Mouse (Mus musculus): ENCODE measurements at regions not wholly inside any gene's neighbourhood (a gene's known extent, or its start where the extent isn't known, plus 50 kb on each side); places are given as distances from the start of the nearest gene placed in this dataset.

GRCm38 (mm10) chr1:88877441-88877840, 175.4 kb upstream of the Arl4c start:
- Histone ChIP-seq H3K4me3 (ENCODE audit: insufficient read depth, low read depth, low read length) (no peak overlapping the region), H3K4me1 (ENCODE audit: control insufficient read depth, insufficient read depth, low read length) (peaks cover 9% of the 10 kb centered on the region), H3K27me3 (replicated peaks; ENCODE audit: control insufficient read depth, insufficient read depth, low read length) (no peaks in the 10 kb centered on the region), H3K36me3 (ENCODE audit: control insufficient read depth, insufficient read depth, low read length) (no peaks in the 10 kb centered on the region), H3K27ac (ENCODE audit: insufficient read depth, low read depth, low read length) (no peak overlapping the region)
- 87% methylated on average over 11 of the region's 11 CpGs for WGBS
- no peak for DNase-seq
- no peak for TF ChIP-seq CTCF (conservative IDR thresholded peaks at IDR 0.05; ENCODE audit: insufficient read depth, insufficient read length, low read depth, low read length)
- TF ChIP-seq POLR2A (IDR thresholded peaks at IDR 0.05; ENCODE audit: low read depth, low read length), result no peak

- Histone ChIP-seq H3K27me3 (replicated peaks; ENCODE audit: control insufficient read depth, insufficient read depth, low read length) (no peaks in the 10 kb centered on the region), H3K27ac (ENCODE audit: insufficient read depth, low read depth, low read length) (no peak overlapping the region), H3K4me1 (ENCODE audit: control insufficient read depth, insufficient read depth, low read length) (peaks cover 9% of the 10 kb centered on the region), H3K36me3 (ENCODE audit: control insufficient read depth, insufficient read depth, low read length) (no peaks in the 10 kb centered on the region), H3K4me3 (ENCODE audit: insufficient read depth, low read depth, low read length) (no peak overlapping the region)
- WGBS, result 70% methylated on average over 10 of the region's 10 CpGs
- TF ChIP-seq CTCF (conservative IDR thresholded peaks at IDR 0.05; ENCODE audit: insufficient read depth, insufficient read length, low read depth, low read length) (no peak), POLR2A (IDR thresholded peaks at IDR 0.05; ENCODE audit: low read depth, low read length) (no peak)
- no peak for DNase-seq
Observed at GRCm38 (mm10) chr1:88878831-88879230, 176.8 kb upstream of the Arl4c start.

- Histone ChIP-seq H3K27me3 (replicated peaks; ENCODE audit: control insufficient read depth, insufficient read depth, low read length) (no peaks in the 10 kb centered on the region), H3K36me3 (ENCODE audit: control insufficient read depth, insufficient read depth, low read length) (no peaks in the 10 kb centered on the region), H3K4me1 (ENCODE audit: control insufficient read depth, insufficient read depth, low read length) (peaks cover 9% of the 10 kb centered on the region), H3K27ac (ENCODE audit: insufficient read depth, low read depth, low read length) (no peak overlapping the region), H3K4me3 (ENCODE audit: insufficient read depth, low read depth, low read length) (no peak overlapping the region)
- WGBS, result 71% methylated on average over 5 of the region's 5 CpGs
- DNase-seq, result no peak
- TF ChIP-seq CTCF (conservative IDR thresholded peaks at IDR 0.05; ENCODE audit: insufficient read depth, insufficient read length, low read depth, low read length) (no peak), POLR2A (IDR thresholded peaks at IDR 0.05; ENCODE audit: low read depth, low read length) (no peak)
Observed at GRCm38 (mm10) chr1:88879367-88879766, 177.3 kb upstream of the Arl4c start.

GRCm38 (mm10) chr1:88891041-88891440, 179.2 kb upstream of the Sh3bp4 start:
- no peak for DNase-seq
- H3K27ac ChIP-seq (ENCODE audit: insufficient read depth, low read depth, low read length), result no peak overlapping the region
- WGBS, result 78% methylated on average over 4 of the region's 4 CpGs
- TF ChIP-seq CTCF (conservative IDR thresholded peaks at IDR 0.05; ENCODE audit: insufficient read depth, insufficient read length, low read depth, low read length) (no peak), POLR2A (IDR thresholded peaks at IDR 0.05; ENCODE audit: low read depth, low read length) (no peak)
- H3K36me3 ChIP-seq (ENCODE audit: control insufficient read depth, insufficient read depth, low read length), result no peaks in the 10 kb centered on the region
- no peak overlapping the region for H3K4me3 ChIP-seq (ENCODE audit: insufficient read depth, low read depth, low read length)
- no peaks in the 10 kb centered on the region for H3K4me1 ChIP-seq (ENCODE audit: control insufficient read depth, insufficient read depth, low read length)
- no peaks in the 10 kb centered on the region for H3K27me3 ChIP-seq (replicated peaks; ENCODE audit: control insufficient read depth, insufficient read depth, low read length)

- no peak for TF ChIP-seq POLR2A (IDR thresholded peaks at IDR 0.05; ENCODE audit: low read depth, low read length)
- no peak for TF ChIP-seq CTCF (conservative IDR thresholded peaks at IDR 0.05; ENCODE audit: insufficient read depth, insufficient read length, low read depth, low read length)
- no peak overlapping the region for H3K4me3 ChIP-seq (ENCODE audit: insufficient read depth, low read depth, low read length)
- no peaks in the 10 kb centered on the region for H3K27me3 ChIP-seq (replicated peaks; ENCODE audit: control insufficient read depth, insufficient read depth, low read length)
- 59% methylated on average over 8 of the region's 8 CpGs for WGBS
- H3K36me3 ChIP-seq (ENCODE audit: control insufficient read depth, insufficient read depth, low read length), result no peaks in the 10 kb centered on the region
- DNase-seq, result no peak
- H3K4me1 ChIP-seq (ENCODE audit: control insufficient read depth, insufficient read depth, low read length), result no peaks in the 10 kb centered on the region
- no peak overlapping the region for H3K27ac ChIP-seq (ENCODE audit: insufficient read depth, low read depth, low read length)
Observed at GRCm38 (mm10) chr1:88902426-88902825, 167.8 kb upstream of the Sh3bp4 start.

- Histone ChIP-seq H3K27me3 (replicated peaks; ENCODE audit: control insufficient read depth, insufficient read depth, low read length) (no peaks in the 10 kb centered on the region), H3K36me3 (ENCODE audit: control insufficient read depth, insufficient read depth, low read length) (no peaks in the 10 kb centered on the region), H3K4me3 (ENCODE audit: insufficient read depth, low read depth, low read length) (no peak overlapping the region), H3K27ac (ENCODE audit: insufficient read depth, low read depth, low read length) (no peak overlapping the region), H3K4me1 (ENCODE audit: control insufficient read depth, insufficient read depth, low read length) (no peaks in the 10 kb centered on the region)
- 86% methylated on average over 14 of the region's 14 CpGs for WGBS
- no peak for TF ChIP-seq POLR2A (IDR thresholded peaks at IDR 0.05; ENCODE audit: low read depth, low read length)
- TF ChIP-seq CTCF (conservative IDR thresholded peaks at IDR 0.05; ENCODE audit: insufficient read depth, insufficient read length, low read depth, low read length), result no peak
- no peak for DNase-seq
Observed at GRCm38 (mm10) chr1:88907766-88908463, 162.3 kb upstream of the Sh3bp4 start.

- TF ChIP-seq CTCF (conservative IDR thresholded peaks at IDR 0.05; ENCODE audit: insufficient read depth, insufficient read length, low read depth, low read length), result no peak
- no peak for TF ChIP-seq POLR2A (IDR thresholded peaks at IDR 0.05; ENCODE audit: low read depth, low read length)
- DNase-seq, result no peak
- WGBS, result 70% methylated on average over 8 of the region's 8 CpGs
Observed at GRCm38 (mm10) chr1:88908683-88909082, 161.5 kb upstream of the Sh3bp4 start.

More at GRCm38 (mm10) chr1:88908683-88909082, 161.5 kb upstream of the Sh3bp4 start:
- Histone ChIP-seq H3K36me3 (ENCODE audit: control insufficient read depth, insufficient read depth, low read length) (no peaks in the 10 kb centered on the region), H3K27ac (ENCODE audit: insufficient read depth, low read depth, low read length) (no peak overlapping the region), H3K4me1 (ENCODE audit: control insufficient read depth, insufficient read depth, low read length) (no peaks in the 10 kb centered on the region), H3K27me3 (replicated peaks; ENCODE audit: control insufficient read depth, insufficient read depth, low read length) (no peaks in the 10 kb centered on the region), H3K4me3 (ENCODE audit: insufficient read depth, low read depth, low read length) (no peak overlapping the region)

All from kidney, adult 2 months (tissue).